Mouse (Mus musculus) intestine, embryonic 16.5 days (tissue): ENCODE results near the gene Fsip1. TPM values are rescaled to one million over a fixed set of nuclear protein-coding genes. Genes with fewer than 3 reads are reported as not detected.

Experiments
- microRNA-seq: library from miRNA; unstranded; fragments of <30 nt; microRNA quantifications from one replicate; pipeline ENCODE4, GENCODE M21; 2016
- polyA plus RNA-seq: library from polyadenylated mRNA; unstranded; fragments of >200 nt; fragmentation: Nextera tagmentation; extraction: Ambion mirVana; gene quantifications from 2 replicates; pipeline ENCODE4 v1.2.1, GENCODE M21; 2015

Fsip1 gene
- polyA plus RNA-seq, 1 experiment from 2014 or later: 0.17 TPM

Small RNA genes lying within 50 kb of the gene (microRNA-seq; reads per million reads assigned to microRNA genes)
- not detected for gene Gm22800

Other genes with a start within 250 kb of the Fsip1 start
- 22.6 and 26.1 TPM in 2 replicates for gene Thbs1, start 145.1 kb downstream of the Fsip1 start, polyA plus RNA-seq
- gene Gpr176, start 116.5 kb upstream of the Fsip1 start, polyA plus RNA-seq: 0.35 and 0.42 TPM in 2 replicates
- 9.0 and 9.5 TPM in 2 replicates for gene Eif2ak4, start 131.7 kb upstream of the Fsip1 start, polyA plus RNA-seq
- gene Srp14, start 222.7 kb upstream of the Fsip1 start, polyA plus RNA-seq: 191 and 204 TPM in 2 replicates